Mouse (Mus musculus) adrenal gland, postnatal 14 days (tissue): ENCODE measurements around the gene Foxp1. TPM values are rescaled to one million over a fixed set of nuclear protein-coding genes. Genes with fewer than 3 reads are reported as not detected.

ENCODE experiments used
- DNase-seq: peaks from one replicate; pipeline ENCODE4 v3.0.0; 2021; ENCODE audit warnings: mixed read lengths
- total RNA-seq: library from RNA; stranded (reverse); gene quantifications from 2 replicates; pipeline ENCODE4 v1.2.3, GENCODE M21; 2021

Gene Foxp1
- total RNA-seq, 1 experiment from 2014 or later = 46.4 TPM

GRCm38 (mm10) chr6:99282866-99283657 lies 239.5 kb downstream of the Foxp1 start:
- no peak for DNase-seq

- no peak for DNase-seq
These were observed 241.1 kb downstream of the Foxp1 start for GRCm38 (mm10) chr6:99281433-99281832.

DNA sequence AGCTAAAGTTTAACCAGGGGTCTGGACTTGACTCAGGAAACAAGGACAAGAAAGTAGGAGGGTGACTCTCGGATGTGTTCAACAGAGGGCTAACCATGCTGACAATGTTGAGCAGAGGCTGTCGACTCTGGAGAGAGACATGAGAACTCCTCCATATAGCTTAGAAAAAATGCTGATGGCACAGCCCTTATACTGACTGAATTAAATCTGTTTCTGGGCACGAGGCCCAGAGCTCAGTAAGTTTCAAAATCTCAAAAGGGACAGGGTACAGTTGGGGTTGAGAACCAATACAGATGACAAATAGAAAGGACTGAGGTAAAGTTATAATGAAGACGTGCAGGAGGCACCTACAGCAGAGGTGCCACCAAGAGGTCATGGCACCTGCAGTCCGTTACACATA lies 241.9 kb downstream of the Foxp1 start:
- no peak for DNase-seq

- DNase-seq = no peak
These were observed 245.3 kb downstream of the Foxp1 start for GRCm38 (mm10) chr6:99277251-99277650.

GRCm38 (mm10) chr6:99276297-99276653 lies 246.2 kb downstream of the Foxp1 start:
- no peak for DNase-seq

DNA sequence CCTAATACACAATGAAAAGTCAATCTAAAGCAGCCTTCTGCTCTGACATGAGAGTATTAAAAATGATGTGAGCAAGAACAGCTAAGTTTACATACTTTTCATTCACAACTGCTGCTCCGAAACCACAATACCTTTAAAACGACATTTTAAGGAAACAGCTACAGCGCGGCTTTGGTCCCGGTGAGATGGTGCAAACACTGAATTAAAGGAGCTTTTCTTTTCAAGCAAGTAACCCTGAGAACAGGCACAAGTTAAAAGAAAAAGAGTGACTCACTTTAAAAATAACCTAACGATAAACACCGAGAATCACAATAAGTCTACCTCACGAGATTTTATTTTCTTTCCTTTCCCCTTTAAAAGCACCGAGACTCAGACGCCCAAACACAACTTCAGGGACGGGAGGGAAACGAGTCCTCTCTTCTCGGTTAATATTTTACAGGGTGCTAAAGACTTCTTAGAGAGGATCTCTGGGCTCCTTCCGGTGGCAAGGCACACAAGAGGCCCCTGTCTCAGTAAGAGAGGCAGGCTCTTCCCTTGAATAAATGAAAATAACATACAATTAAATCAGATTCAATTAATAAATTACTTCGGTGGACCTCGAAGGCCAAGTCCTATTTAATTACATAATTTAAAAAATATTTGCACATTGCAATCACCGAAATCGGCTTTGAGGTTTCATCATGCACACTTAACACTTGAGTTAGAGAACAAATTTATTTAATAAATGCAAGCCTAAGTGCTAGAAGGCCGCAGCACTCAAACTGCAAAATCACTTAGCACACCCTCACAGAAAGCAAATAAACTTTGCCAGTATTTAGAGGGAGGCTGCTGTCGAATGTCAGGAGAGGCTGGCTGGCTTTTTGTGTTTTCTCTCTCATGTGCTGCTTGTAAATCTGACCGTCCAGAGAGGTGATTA lies 246.9 kb downstream of the Foxp1 start:
- DNase-seq = no peak

GRCm38 (mm10) chr6:99274667-99275066 lies 247.9 kb downstream of the Foxp1 start:
- no peak for DNase-seq

- DNase-seq = no peak
These were observed 248.3 kb downstream of the Foxp1 start for GRCm38 (mm10) chr6:99274222-99274621.

- DNase-seq = no peak
These were observed 249.3 kb downstream of the Foxp1 start for GRCm38 (mm10) chr6:99273177-99273576.

DNA sequence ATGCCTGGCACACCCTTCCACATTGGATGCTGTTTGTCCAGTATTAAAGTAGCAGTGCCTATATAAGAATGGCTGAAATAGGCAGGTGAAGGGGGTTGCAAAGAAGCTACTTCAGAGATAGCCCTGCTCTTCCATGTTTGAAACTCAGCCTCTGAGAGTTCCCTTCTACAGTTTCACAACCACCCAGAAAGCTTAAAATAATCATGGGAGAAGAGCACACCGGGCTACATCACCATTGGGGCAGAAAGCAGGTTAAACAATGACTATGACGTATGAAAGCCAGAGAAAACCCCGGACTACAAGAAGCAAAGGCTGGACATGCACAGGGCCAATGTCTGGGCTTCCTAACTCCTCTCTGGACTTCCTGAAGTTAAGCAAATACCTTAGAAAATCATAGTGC lies 250.3 kb downstream of the Foxp1 start:
- DNase-seq = no peak

DNA sequence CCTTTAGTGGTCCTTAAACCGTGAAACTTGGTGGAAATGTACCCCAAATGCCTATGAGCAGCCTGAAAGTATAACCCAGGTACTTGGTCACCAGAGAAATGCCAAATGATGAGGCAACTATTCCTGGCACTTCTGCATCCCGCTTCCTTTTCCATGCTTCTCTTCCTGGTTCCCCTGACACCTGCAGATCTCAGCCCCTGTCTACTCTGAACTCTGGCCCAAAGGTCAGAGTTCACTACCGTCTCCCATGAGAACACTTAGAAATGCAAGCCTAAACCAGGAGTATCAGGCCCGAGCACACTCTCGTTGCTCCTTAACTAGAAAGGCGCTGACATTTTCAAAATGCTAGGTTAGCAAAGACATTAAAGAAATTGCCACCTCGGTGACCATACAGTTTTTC lies 250.8 kb downstream of the Foxp1 start:
- no peak for DNase-seq

- DNase-seq = no peak
These were observed 252.6 kb downstream of the Foxp1 start for GRCm38 (mm10) chr6:99269921-99270320.

- DNase-seq = no peak
These were observed 254.1 kb downstream of the Foxp1 start for GRCm38 (mm10) chr6:99268171-99269061.

DNA sequence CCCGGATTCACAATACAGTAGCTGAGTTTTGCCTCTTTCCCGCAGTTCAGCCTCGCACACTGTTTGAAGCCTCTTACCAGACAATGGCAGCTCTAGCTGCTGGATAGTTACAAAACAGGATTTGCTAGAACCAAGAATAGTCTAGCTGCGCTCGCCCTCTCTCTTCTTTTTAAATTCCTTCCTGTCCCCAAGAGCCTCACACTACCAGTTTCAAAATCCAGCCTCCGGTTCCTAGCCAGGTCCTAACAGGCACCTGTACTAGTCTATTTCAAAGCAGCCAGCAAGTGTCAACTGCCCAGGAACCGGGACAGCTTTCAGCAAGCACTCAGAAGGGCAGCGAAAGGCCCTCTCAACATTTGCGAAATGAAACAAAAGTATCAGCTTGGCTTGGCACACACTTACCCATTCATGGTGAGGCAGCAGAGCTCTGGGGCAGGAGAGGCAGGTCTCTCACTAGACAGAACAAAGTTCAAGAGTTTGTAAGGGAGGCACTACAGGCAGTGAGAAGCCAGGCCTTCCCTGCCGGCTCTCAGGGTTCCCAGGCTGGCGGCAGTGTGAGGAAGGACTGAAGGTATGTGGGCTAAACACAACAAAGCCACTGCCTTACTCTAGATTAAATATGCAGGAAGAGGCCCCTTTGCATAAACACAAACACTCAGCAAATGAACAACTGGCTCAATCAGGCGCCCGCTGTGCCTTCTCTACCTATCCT lies 256.4 kb downstream of the Foxp1 start:
- peak; percentile 26 for DNase-seq

DNA sequence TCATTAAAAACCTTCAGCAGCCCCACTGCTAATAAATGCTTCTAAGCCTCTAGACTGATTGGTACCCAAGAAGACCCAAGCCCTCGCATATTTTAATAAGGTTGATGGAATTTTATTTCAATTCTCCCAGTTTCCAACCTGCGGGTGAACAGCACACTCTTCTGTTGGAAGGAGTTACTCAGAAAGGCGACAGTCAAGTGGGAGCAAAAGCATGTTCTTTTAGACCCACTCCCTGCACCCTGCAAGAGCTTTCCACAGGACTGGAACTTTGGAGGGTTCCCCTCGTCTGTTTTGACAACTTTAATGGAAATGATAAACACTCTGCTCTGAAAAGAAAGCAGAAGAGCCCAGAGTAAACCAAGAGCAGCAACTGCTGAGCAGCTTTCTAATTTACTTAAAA lies 257.3 kb downstream of the Foxp1 start:
- no peak for DNase-seq

DNA sequence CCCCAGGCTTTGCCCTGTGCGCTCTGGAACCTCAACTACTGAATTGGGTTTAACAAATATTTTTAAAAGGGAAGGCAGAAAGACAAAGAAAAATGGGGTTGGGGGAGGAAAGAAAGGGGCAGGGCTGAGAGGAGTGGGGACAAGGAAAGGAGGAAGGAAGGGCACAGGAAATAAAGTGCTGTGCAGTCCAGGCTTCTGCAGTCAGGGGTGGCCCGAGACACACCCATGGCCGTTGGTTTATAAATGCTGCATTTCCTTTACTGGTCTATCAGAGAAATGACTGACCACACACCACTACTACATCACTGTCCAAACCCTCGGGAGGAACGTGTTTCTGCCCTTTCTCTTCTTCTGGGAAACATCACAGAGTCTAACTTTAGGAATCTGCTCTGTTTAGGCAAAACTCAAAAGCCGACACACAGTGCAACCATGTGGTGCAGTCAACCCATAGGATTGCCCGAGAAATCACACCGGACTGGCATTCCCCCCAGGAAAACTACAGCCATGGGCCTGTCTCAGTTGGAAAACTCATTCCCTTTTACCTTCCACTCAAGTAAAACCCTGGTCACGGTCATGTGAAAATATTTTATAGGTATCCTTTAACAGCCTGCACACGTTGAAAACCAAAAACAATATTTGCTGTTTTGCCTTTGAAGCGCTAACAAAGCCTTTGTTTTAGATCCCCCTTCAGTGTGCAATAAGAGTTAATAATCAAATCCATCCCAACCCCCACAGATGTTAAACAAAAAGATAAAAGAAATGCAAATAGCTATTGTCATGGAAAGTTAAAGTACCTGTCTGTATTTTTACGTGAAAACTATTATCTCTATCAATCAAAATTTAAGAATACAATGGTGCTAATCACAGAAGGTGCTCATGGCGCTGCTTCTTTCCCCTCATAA lies 258.1 kb downstream of the Foxp1 start:
- no peak for DNase-seq

DNA sequence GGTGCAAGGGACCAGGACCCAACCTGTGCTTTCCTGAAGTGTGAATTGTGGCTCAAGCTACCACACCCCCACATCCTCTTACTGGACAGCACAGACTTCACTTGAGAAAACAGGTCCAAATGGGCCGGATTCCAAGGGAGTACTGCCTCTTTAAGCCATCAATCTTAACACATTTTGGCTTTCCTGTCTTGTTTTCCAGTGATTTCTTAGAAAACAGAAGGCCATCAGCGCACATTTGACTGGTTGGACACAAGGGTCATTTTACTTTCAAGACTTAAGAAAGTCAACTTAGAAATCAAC lies 258.7 kb downstream of the Foxp1 start:
- peak; percentile 25 for DNase-seq

GRCm38 (mm10) chr6:99263061-99263885 lies 259.2 kb downstream of the Foxp1 start:
- no peak for DNase-seq

DNA sequence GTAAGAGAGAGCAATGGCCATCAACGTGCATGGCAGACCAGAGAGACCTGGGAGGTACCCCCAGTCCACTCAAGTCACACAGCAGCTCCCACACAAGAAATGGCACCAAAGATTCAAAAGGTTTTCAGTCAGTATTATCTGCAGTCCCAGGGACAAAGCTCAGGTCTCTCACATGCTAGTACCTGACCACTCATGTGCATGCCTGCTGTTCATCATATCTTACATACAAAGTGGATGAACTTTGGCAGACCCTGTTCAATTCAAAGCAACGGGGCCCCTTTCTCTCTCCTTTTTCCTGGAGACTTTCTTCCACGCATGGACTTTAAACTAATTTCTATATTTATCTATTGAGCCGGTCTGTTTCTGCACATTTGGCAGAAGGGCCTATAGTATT lies 260.8 kb downstream of the Foxp1 start:
- DNase-seq = no peak
